Mouse (Mus musculus) lung, adult 2 months (tissue): ENCODE measurements around the gene Fyco1. TPM values are rescaled to one million over a fixed set of nuclear protein-coding genes. Genes with fewer than 3 reads are reported as not detected.
"Not testable (repeated sequence)": the region's sequence is repeated elsewhere in the genome, so short reads cannot be mapped to it uniquely, and the experiment has no call there.

Source experiments
- DNase-seq: peaks from one replicate; pipeline ENCODE4 v3.0.0; 2022
- H3K4me1 ChIP-seq: fragments of 200-500 bp; 2 replicates; pipeline ENCODE4 v1.6.1; 2011; ENCODE audit warnings: low read length; ENCODE audit not compliant: control insufficient read depth, insufficient read depth
- H3K4me3 ChIP-seq: fragments of 200-500 bp; replicated peaks from 2 replicates; pipeline ENCODE3; 2011; ENCODE audit warnings: low read depth, mild to moderate bottlenecking, control low read depth, low read length; ENCODE audit errors: extremely low read depth
- CTCF ChIP-seq: fragments of 200-500 bp; IDR thresholded peaks from 2 replicates; pipeline ENCODE4 v1.5.1; 2011; ENCODE audit warnings: mild to moderate bottlenecking, low read length, control low read depth; ENCODE audit not compliant: insufficient read depth
- POLR2A ChIP-seq: fragments of 200-500 bp; IDR thresholded peaks from 2 replicates; pipeline ENCODE4 v1.6.1; 2011; ENCODE audit warnings: low read depth, mild to moderate bottlenecking, control low read depth, low read length, borderline replicate concordance; ENCODE audit errors: extremely low read depth
- WGBS: fragments of 180-500 bp; shearing (Covaris S2); methylation state at CpG from one replicate; pipeline ENCODE4 v1.1.7; 2018; 5-methylcytosine and 5-hydroxymethylcytosine counted together
- polyA plus RNA-seq: library from polyadenylated mRNA; depleted of rRNA; stranded (reverse); fragments of >200 nt; gene quantifications from 2 replicates; pipeline ENCODE4 v1.2.3, GENCODE M21; 2012

The Fyco1 gene
- polyA plus RNA-seq, 1 experiment: 14.4 TPM

- TF ChIP-seq CTCF: no peak
- no peak for TF ChIP-seq POLR2A
- 92% methylated on average over 2 of the region's 2 CpGs for WGBS
- DNase-seq: no peak
- Histone ChIP-seq H3K4me1 (no peaks in the 10 kb centered on the region), H3K4me3 (no peak overlapping the region)
These were observed 49.3 kb downstream of the Fyco1 start for GRCm38 (mm10) chr9:123802421-123802820.

GRCm38 (mm10) chr9:123801527-123801926 lies 50.2 kb downstream of the Fyco1 start:
- TF ChIP-seq CTCF (no peak), POLR2A (no peak)
- DNase-seq: no peak
- Histone ChIP-seq H3K4me3 (no peak overlapping the region), H3K4me1 (no peaks in the 10 kb centered on the region)
- WGBS: 90% methylated on average over 1 of the region's 1 CpGs

DNA sequence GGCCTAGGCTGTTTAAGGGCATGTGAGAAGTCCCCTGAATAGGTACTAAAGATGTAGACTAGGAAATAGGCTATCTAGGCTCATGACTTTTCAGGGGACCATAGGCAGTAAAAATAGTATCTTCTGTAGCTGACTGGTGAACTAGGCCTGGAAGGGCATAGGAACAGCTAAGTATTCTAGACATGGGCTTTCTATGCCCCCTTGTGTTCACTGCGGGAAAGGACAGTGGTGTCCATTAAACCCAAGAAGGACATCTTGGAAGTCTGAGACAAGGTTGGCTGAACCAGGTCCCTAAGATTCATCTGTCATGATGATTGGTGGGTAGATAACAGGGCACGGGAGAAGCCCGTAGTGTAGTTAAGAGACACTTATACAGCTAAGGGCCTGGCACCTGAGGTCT lies 55.5 kb downstream of the Fyco1 start:
- no peaks in the 10 kb centered on the region for H3K4me1 ChIP-seq
- TF ChIP-seq CTCF: peak; percentile 20; the same call in 1 of the 2 replicates
- TF ChIP-seq POLR2A: no peak
- no peak for DNase-seq
- 44% methylated on average over 3 of the region's 3 CpGs for WGBS
- H3K4me3 ChIP-seq: no peak overlapping the region

DNA sequence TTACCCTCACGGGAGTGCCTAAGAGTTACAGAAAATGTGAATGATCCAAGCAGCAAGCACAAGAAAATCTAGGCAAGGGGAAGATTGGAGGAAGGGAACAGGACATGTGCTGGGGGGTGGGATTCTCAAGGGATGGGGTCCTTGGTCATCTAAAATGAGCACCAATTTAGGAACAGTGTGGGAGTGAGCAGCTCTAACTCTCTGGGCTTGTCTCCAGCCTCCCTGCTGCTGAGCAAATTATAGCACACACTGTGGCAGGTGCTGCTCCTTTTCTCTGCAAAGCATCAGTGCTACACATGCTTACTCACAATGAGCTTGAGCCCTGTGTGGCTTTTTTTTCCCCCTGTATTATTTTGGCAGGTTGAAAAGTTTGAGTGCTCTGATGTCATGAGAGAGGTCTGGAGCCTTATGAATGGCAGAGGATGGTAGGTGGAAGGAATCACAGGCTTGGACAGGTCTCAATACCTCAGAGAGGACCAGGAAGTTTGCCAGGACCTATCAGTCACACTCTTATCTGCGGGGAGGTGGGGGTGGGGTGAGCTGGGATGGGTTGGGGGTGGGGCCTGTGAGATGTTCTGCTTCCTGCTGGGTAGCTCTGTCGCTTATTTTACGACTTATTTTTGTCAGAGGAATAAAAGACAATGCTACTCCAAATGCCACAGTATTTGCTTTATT lies 62.7 kb downstream of the Fyco1 start:
- 64% methylated on average over 4 of the region's 4 CpGs for WGBS
- H3K4me1 ChIP-seq: no peaks in the 10 kb centered on the region
- TF ChIP-seq CTCF (no peak), POLR2A (no peak)
- no peak overlapping the region for H3K4me3 ChIP-seq
- DNase-seq: no peak

DNA sequence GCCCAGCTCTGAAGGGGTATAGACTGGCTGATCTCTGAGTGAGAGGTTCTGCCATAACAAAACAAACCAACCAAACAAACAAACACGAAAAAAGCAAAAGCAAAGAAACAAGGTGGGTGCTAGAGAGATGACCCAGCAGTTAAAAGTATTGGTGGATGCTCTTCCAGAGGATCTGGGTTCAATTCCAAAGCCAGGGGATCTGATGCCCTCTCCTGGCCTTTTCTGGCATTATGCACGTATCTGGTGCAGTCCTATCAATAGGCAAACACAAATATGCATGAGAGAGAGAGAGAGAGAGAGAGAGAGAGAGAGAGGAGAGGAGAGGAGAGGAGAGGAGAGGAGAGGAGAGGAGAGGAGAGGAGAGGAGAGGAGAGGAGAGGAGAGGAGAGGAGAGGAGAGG lies 78.4 kb downstream of the Fyco1 start:
- 47% methylated on average over 2 of the region's 2 CpGs for WGBS
- H3K4me3 ChIP-seq, H3K4me1 ChIP-seq, DNase-seq: not testable (repeated sequence)

GRCm38 (mm10) chr9:123769532-123769931 lies 82.2 kb downstream of the Fyco1 start:
- TF ChIP-seq POLR2A: no peak
- no peak for TF ChIP-seq CTCF
- 16% methylated on average over 6 of the region's 6 CpGs for WGBS
- Histone ChIP-seq H3K4me1 (no peaks in the 10 kb centered on the region), H3K4me3 (no peak overlapping the region)
- no peak for DNase-seq

DNA sequence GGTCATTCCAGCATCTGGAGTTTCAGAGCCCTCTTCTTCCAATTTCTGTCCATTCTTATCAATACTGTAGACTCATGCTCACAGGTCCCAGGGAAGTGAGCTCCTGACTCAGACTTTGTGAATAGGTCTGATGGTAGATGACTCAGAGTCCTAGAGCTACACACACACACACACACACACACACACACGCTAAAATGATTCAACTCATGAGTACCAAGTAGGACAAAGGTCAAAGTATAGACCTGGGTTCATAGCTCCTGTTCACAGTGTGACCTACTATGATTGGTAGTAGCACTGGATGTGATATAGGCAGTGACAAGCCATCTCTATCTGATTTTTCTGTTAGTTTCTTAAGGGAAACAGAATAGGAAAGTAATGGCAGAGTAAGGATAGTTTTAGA lies 83.3 kb downstream of the Fyco1 start:
- 70% methylated on average over 1 of the region's 1 CpGs for WGBS
- DNase-seq: no peak
- TF ChIP-seq CTCF: no peak
- no peak for TF ChIP-seq POLR2A
- H3K4me3 ChIP-seq: no peak overlapping the region
- no peaks in the 10 kb centered on the region for H3K4me1 ChIP-seq

DNA sequence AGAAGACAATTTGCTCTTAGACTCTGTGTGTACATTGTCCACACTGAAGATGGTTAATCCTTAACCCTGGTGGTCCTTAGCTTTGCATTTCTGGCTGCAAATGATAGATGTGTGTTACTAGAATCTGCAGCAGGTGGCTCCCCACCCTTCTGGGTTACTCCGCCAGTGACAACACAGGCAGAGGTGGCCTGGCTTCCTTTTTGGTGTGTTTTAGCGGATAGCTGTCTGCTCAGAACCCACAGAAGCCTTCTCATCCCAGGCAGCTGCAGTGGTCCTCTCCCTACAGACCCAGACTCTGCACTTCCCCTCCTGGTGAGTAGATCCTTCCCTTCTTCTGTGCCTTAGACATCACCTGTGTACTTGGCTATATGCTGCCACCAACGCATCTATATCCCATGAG lies 84.7 kb downstream of the Fyco1 start:
- WGBS: 83% methylated on average over 3 of the region's 3 CpGs
- H3K4me3 ChIP-seq: no peak overlapping the region
- no peak for DNase-seq
- TF ChIP-seq CTCF (no peak), POLR2A (no peak)
- no peaks in the 10 kb centered on the region for H3K4me1 ChIP-seq

GRCm38 (mm10) chr9:123763771-123764170 lies 87.9 kb downstream of the Fyco1 start:
- no peak for DNase-seq
- no peak for TF ChIP-seq CTCF
- TF ChIP-seq POLR2A: no peak
- WGBS: 71% methylated on average over 3 of the region's 3 CpGs
- no peaks in the 10 kb centered on the region for H3K4me1 ChIP-seq
- no peak overlapping the region for H3K4me3 ChIP-seq

GRCm38 (mm10) chr9:123762886-123763285 lies 88.8 kb downstream of the Fyco1 start:
- Histone ChIP-seq H3K4me1 (no peaks in the 10 kb centered on the region), H3K4me3 (no peak overlapping the region)
- 77% methylated on average over 4 of the region's 4 CpGs for WGBS
- DNase-seq: no peak
- no peak for TF ChIP-seq CTCF
- no peak for TF ChIP-seq POLR2A

DNA sequence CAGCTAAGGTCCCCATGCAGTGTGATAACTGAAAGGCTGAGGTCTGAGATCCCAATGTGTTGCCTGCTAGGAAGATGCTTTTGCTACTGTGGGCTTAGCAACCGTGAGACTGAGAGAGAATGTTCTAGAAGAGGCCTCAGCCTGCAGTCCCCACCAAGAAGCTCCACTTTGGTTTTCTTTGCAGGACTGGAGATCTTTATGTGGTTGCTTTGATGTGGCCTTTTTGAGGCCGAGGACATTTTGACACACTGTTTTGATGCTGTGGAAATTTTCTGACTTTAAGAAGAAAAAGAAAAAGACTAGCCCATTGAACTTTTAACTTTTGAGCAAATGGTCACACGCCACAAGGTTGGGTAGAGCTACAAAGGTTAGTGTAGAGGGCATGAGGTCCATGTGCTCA lies 90.9 kb downstream of the Fyco1 start:
- no peaks in the 10 kb centered on the region for H3K4me1 ChIP-seq
- H3K4me3 ChIP-seq: no peak overlapping the region
- WGBS: 76% methylated on average over 3 of the region's 3 CpGs
- TF ChIP-seq POLR2A (no peak), CTCF (no peak)
- DNase-seq: no peak
